Mouse (Mus musculus): ENCODE measurements at regions not wholly inside any gene's neighbourhood (a gene's known extent, or its start where the extent isn't known, plus 50 kb on each side); places are given as distances from the start of the nearest gene placed in this dataset.

DNA sequence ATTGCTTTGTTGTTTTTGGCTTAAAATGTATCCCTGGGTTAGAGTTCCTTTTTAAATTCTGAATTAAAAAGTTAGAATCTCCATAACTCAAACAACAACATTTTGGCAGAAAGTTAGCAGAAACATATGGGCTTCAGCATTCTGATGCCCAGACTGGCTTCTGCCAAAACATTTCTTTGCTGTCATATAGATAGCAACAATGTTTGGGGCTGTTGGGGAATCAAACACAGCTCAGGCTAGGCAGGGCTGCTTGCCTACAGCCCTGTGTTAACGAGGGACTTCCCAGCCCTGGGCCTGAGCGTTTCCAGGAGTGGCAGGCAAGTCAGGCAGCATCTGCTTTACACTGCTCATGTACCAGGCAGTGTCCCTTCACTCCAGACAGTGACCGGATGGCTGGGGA, 201.0 kb upstream of the Pard3b start:
- WGBS: 75% methylated on average over 3 of the region's 3 CpGs
- no peaks in the 10 kb centered on the region for H3K27me3 ChIP-seq (ENCODE audit: low read depth, poor library complexity, severe bottlenecking)
- no peaks in the 10 kb centered on the region for H3K4me1 ChIP-seq
- no peak overlapping the region for H3K4me3 ChIP-seq
- H3K9me3 ChIP-seq (replicated peaks): no peaks in the 10 kb centered on the region
- H3K36me3 ChIP-seq: no peaks in the 10 kb centered on the region
- DNase-seq (ENCODE audit: low spot score): no peak
- no peak overlapping the region for H3K27ac ChIP-seq (replicated peaks)

DNA sequence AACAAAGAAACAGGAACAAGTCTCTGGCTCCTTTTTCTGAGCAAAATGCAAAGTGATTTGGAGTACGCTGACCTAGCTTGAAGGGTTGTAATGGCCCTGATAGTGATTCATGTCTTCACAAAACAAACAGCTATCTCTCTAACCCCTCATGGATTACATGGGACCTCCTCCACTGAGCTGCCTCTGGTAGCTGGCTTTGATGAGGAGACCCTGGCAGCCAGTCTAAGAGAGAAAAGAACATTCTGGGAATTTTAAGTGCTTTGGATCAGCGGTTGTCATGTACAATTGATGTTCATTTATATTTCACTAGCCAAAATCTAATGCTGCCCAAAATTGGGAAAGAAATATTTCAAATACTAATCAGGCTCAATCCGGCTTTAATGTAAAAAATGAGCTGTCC, 177.2 kb upstream of the Pard3b start:
- DNase-seq (ENCODE audit: low spot score): no peak
- no peaks in the 10 kb centered on the region for H3K9me3 ChIP-seq (replicated peaks)
- H3K36me3 ChIP-seq: no peaks in the 10 kb centered on the region
- H3K27me3 ChIP-seq (ENCODE audit: low read depth, poor library complexity, severe bottlenecking): no peaks in the 10 kb centered on the region
- no peak overlapping the region for H3K27ac ChIP-seq (replicated peaks)
- WGBS: 91% methylated on average over 3 of the region's 3 CpGs
- H3K4me3 ChIP-seq: no peak overlapping the region
- H3K4me1 ChIP-seq: no peaks in the 10 kb centered on the region

DNA sequence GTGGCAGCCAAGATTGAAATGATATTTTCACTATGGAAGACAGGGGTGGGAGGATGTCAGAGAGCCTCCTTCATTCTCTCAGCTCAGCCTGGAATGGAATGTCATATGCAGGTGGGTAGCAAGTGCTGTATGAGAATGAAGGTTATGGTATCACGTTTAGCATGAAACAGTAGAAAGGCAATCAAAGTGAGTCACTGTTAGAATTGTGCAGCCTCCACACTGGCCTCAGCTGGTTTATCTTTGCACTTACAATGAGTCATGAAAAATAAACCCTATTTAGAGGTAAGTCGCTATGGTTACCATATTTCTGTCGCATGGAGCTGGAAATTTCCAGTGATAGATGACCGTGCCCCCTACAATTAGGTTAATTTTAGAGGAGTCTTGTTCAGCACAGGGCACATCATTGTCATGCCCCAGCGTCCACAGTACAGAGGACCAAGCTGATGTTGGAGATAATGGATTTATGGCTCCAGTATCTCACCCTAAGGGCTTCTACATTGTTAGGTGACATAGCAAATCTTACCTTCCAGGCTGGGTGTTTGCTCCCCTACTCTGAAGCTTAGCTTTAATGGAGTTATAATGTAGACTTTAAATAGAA, 167.9 kb upstream of the Pard3b start:
- Histone ChIP-seq H3K9me3 (replicated peaks) (no peaks in the 10 kb centered on the region), H3K27ac (replicated peaks) (no peak overlapping the region), H3K4me1 (no peaks in the 10 kb centered on the region), H3K36me3 (no peaks in the 10 kb centered on the region), H3K4me3 (no peak overlapping the region), H3K27me3 (ENCODE audit: low read depth, poor library complexity, severe bottlenecking) (no peaks in the 10 kb centered on the region)
- no peak for DNase-seq (ENCODE audit: low spot score)
- WGBS: 91% methylated on average over 5 of the region's 5 CpGs

DNA sequence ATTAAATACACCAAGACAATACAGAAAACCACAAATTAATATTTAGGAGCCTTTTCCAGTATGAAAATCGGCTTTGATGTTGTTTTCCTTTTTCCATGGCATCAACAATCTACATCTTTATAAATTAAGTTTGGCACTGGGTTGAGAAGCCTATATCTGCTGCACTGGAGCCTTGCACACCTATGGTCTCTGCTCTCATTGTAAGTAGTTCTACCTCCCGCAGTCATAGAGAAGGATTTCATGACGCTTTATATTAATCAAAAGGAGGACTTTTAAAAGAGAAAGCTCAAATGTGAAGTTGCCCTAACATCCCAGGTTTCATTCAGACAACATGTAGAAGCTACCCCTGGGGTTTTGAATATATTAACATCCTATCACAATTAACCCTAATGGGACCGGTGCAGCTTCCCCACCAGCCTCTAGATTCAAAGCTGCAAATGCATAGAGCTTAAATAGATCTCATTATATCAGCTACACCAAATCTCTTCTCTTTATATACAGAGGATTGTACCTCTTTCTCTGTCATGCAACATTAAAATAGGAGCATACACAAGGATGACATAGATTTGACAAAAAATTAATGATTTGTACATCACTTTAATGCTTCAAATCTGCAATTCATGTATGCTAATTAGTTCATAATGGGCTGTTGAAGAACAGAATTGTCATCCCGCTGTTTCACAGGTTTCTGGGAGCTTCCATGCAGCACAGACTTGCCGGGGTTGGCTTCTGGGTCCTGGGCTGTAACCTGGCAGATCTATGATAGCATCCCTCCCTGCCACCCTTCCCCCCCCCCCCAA, 166.6 kb upstream of the Pard3b start:
- H3K27ac ChIP-seq (replicated peaks): no peak overlapping the region
- H3K9me3 ChIP-seq (replicated peaks): no peaks in the 10 kb centered on the region
- H3K27me3 ChIP-seq (ENCODE audit: low read depth, poor library complexity, severe bottlenecking): no peaks in the 10 kb centered on the region
- WGBS: 86% methylated on average over 6 of the region's 6 CpGs
- no peak for DNase-seq (ENCODE audit: low spot score)
- no peaks in the 10 kb centered on the region for H3K4me1 ChIP-seq
- H3K36me3 ChIP-seq: no peaks in the 10 kb centered on the region
- no peak overlapping the region for H3K4me3 ChIP-seq

DNA sequence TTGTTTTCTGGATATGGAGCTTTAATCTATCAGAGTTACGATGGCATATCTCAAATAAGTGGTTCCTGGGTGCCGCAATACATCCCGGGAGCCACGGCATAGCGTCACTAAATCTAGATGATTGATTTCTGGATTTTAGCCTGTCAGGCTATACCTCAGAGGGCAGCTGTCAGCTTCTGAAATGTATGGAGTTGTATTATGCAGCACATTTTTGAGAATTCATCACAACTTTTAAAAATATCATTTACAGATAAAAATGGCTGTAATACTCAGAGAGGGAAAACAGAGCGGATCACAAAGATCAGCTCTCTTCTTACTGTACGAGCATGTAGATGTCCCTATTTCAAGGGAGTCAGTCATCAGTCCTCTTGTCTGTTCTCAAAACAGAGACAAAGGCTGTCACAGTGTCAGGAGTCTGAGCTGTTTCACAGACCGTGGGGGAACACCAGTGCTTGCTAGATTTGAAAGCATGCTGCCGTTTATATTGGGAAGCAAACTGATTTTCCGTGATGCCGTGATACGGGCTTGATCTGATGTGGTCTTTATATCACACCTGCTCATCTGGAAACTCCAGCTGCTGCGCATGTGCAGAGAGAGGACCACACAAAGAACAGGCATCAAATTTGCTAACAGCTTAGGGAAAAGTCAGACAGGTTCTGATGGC, 165.9 kb upstream of the Pard3b start:
- Histone ChIP-seq H3K36me3 (no peaks in the 10 kb centered on the region), H3K4me3 (no peak overlapping the region), H3K27me3 (ENCODE audit: low read depth, poor library complexity, severe bottlenecking) (no peaks in the 10 kb centered on the region), H3K27ac (replicated peaks) (no peak overlapping the region), H3K4me1 (no peaks in the 10 kb centered on the region), H3K9me3 (replicated peaks) (no peaks in the 10 kb centered on the region)
- WGBS: 91% methylated on average over 13 of the region's 13 CpGs
- no peak for DNase-seq (ENCODE audit: low spot score)

DNA sequence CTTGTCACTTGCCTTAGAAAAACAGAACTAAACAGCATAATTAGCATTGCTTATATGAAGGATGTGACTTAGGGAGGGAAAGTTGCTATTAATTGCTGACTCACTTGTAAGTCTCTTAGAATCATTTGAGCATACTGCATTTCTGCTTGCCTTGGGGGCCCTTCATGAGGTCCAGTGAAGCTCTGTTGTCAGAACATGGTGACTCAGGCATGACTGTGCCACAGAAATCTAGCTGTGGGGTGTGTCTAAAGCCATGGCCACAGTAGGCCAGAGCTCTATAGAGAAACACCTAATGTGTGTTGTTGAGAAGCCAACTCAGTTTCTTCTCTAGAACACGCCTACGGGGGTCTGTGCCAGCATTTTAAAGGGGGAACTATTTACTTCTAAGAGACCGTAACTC, 153.2 kb upstream of the Pard3b start:
- 89% methylated on average over 3 of the region's 3 CpGs for WGBS
- Histone ChIP-seq H3K4me1 (no peaks in the 10 kb centered on the region), H3K4me3 (no peak overlapping the region), H3K9me3 (replicated peaks) (no peaks in the 10 kb centered on the region; the same call in 1 of the 2 replicates), H3K36me3 (no peaks in the 10 kb centered on the region), H3K27ac (replicated peaks) (no peak overlapping the region), H3K27me3 (ENCODE audit: low read depth, poor library complexity, severe bottlenecking) (no peaks in the 10 kb centered on the region)
- DNase-seq (ENCODE audit: low spot score): no peak

DNA sequence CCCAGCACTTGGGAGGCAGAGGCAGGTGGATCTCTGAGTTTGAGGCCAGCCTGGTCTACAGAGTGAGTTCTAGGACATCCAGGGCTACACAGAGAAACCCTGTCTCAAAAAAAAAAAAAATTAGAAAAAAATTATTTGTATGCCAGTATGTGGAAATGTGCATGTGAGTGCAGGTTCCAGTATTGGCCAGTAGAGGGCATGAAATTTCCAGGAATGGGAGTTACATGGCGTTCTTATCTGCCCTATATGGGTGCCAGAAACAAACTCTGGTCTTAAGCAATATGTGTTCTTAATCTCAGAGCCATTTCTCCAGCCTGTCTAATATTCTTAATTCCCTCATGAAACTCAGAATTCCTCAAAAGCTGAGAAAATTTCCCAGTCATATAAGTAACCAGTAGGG, 113.7 kb upstream of the Pard3b start:
- H3K36me3 ChIP-seq: no peaks in the 10 kb centered on the region
- no peaks in the 10 kb centered on the region for H3K9me3 ChIP-seq (replicated peaks)
- no peaks in the 10 kb centered on the region for H3K27me3 ChIP-seq (ENCODE audit: low read depth, poor library complexity, severe bottlenecking)
- no peak for DNase-seq (ENCODE audit: low spot score)
- WGBS: 84% methylated on average over 1 of the region's 1 CpGs
- no peak overlapping the region for H3K27ac ChIP-seq (replicated peaks)
- peaks cover 4% of the 10 kb centered on the region for H3K4me1 ChIP-seq
- H3K4me3 ChIP-seq: no peak overlapping the region

DNA sequence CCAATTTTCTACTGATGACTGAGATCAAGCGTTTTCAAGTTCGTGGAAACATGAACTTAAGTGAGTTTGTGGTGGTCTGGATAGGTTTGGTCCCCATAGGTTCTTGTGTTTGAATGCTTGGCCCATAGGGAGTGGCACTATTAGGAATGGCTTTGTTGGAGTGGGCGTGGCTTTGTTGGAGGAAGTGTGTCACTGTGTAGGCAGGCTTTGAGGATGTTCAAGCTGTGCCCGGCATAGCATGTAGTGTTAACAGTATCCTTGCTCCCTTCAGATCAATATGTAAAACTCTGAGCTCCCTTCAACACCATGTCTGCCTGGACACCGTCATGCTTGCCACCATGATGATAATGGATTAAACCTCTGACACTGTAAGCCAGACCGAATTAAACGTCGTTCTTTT, 112.7 kb upstream of the Pard3b start:
- 91% methylated on average over 8 of the region's 8 CpGs for WGBS
- Histone ChIP-seq H3K36me3 (no peaks in the 10 kb centered on the region), H3K9me3 (replicated peaks) (no peaks in the 10 kb centered on the region), H3K27ac (replicated peaks) (no peak overlapping the region), H3K27me3 (ENCODE audit: low read depth, poor library complexity, severe bottlenecking) (no peaks in the 10 kb centered on the region), H3K4me1 (peaks cover 12% of the 10 kb centered on the region), H3K4me3 (no peak overlapping the region)
- DNase-seq (ENCODE audit: low spot score): no peak

DNA sequence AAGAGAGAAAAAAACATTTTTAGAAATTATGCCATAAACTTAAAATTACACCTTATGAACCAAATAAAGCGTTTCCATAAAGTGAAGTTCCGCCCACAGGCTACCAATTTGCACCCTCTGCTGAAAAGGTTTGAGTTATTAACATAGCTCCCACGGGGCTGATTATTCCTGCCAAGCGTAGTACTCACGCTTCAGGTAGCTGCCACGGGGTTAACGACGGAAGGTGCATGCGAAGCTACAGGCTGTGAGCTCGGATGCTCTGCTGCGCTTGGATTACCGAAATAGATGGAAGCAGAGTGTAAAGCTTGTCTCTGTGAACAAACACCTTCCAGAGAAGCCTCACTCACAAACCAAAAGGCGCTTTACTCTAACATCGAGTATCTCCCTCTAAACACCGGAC, 109.9 kb upstream of the Pard3b start:
- WGBS: 92% methylated on average over 15 of the region's 15 CpGs
- no peak for DNase-seq (ENCODE audit: low spot score)
- peak overlapping the region; percentile 6; the same call in 1 of the 2 replicates for H3K27ac ChIP-seq (replicated peaks)

DNA sequence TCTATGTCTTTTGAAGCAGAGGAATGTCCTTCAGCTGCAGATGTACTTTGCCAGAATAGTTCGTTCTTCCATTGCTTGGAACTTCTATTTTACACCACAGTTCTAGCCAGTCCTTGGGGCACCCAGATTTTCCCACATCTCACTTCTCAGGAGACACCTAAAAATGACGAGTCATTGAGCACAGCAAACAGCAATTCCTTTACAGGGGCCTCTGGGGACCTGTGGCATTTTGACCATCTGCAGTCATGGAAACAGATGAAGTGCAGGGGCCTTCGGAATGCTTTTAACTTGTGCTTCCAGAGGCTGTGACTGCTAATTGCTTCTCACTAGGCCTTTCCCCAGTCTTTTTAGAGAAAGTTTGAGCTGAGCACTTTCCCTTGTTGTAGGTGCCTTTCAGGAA, 108.5 kb upstream of the Pard3b start:
- DNase-seq (ENCODE audit: low spot score): peak; percentile 32
- peaks cover 22% of the 10 kb centered on the region for H3K4me1 ChIP-seq
- H3K27me3 ChIP-seq (ENCODE audit: low read depth, poor library complexity, severe bottlenecking): no peaks in the 10 kb centered on the region
- H3K4me3 ChIP-seq: no peak overlapping the region
- no peaks in the 10 kb centered on the region for H3K9me3 ChIP-seq (replicated peaks)
- WGBS: 35% methylated on average over 3 of the region's 3 CpGs
- H3K27ac ChIP-seq (replicated peaks): peak overlapping the region; percentile 52; the same call in 1 of the 2 replicates
- H3K36me3 ChIP-seq: no peaks in the 10 kb centered on the region

More for the DNA sequence above, 109.9 kb upstream of the Pard3b start:
- no peaks in the 10 kb centered on the region for H3K27me3 ChIP-seq (ENCODE audit: low read depth, poor library complexity, severe bottlenecking)
- peaks cover 22% of the 10 kb centered on the region for H3K4me1 ChIP-seq
- H3K4me3 ChIP-seq: no peak overlapping the region
- H3K36me3 ChIP-seq: no peaks in the 10 kb centered on the region
- no peaks in the 10 kb centered on the region for H3K9me3 ChIP-seq (replicated peaks)

DNA sequence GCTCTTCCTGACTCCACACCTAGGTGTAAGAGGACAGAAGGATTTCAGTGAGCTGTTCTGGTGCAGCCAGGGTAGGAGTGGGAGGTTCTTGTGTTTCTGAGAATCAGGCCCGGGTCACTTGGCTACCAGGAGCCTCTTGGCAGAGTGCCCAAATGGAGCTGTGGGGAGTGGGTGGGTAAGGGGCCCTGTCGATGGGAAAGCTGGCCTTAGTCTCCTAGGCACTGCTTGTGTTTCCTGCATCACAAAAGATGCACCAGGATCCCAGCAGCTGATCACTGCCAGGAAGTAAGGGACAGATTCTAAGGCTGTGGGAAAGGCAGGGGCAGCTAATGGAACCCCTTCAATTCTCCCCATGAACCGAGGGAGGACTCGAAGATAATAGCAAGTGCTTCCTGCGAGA, 107.1 kb upstream of the Pard3b start:
- DNase-seq (ENCODE audit: low spot score): no peak

DNA sequence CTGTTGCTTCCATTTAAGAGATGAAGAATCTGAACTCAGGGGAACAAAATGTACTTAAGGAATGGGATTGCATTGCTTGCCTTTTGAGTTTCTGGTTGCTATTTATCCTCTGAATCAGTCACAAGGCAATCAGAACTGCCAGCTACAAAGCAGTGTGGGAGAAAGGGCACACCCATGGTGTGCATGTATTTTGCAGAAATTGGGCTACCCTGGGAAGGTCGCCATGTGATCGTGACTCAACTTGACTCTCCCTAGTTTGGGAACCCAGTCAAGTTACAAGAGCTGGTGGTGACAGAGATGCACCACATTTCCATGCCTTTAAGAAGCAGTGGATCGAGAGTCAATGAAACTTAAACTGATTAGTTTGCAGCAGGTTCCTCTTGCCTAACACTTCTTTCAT, 98.5 kb upstream of the Pard3b start:
- DNase-seq (ENCODE audit: low spot score): no peak
- Histone ChIP-seq H3K36me3 (no peaks in the 10 kb centered on the region), H3K27me3 (ENCODE audit: low read depth, poor library complexity, severe bottlenecking) (no peaks in the 10 kb centered on the region), H3K9me3 (replicated peaks) (no peaks in the 10 kb centered on the region), H3K27ac (replicated peaks) (no peak overlapping the region), H3K4me1 (no peaks in the 10 kb centered on the region), H3K4me3 (no peak overlapping the region)
- 82% methylated on average over 3 of the region's 3 CpGs for WGBS

More for the DNA sequence above, 107.1 kb upstream of the Pard3b start:
- Histone ChIP-seq H3K27ac (replicated peaks) (peak overlapping the region; percentile 63; the same call in 1 of the 2 replicates), H3K4me1 (peaks cover 22% of the 10 kb centered on the region), H3K27me3 (ENCODE audit: low read depth, poor library complexity, severe bottlenecking) (no peaks in the 10 kb centered on the region), H3K9me3 (replicated peaks) (no peaks in the 10 kb centered on the region), H3K4me3 (no peak overlapping the region), H3K36me3 (no peaks in the 10 kb centered on the region)
- 49% methylated on average over 5 of the region's 5 CpGs for WGBS

DNA sequence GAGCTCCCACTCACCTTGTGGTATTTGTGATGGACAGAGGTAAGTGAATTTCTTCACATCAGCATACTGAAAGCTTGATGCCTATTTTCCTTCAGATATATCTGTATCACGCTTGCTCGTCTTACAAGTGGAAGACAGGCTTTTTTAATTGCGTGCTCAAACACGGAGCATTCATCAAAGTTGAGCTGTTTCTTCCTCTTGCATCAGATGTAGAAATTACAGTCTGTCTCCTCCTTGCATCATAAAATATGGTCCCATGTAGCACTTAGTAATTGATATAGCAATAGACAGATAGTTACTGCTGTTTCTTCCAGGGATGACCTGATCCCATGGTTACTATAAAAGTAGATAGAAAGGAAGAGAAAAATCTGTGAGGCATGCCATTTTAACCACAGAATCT, 97.5 kb upstream of the Pard3b start:
- Histone ChIP-seq H3K27me3 (ENCODE audit: low read depth, poor library complexity, severe bottlenecking) (no peaks in the 10 kb centered on the region), H3K9me3 (replicated peaks) (no peaks in the 10 kb centered on the region), H3K27ac (replicated peaks) (no peak overlapping the region), H3K4me3 (no peak overlapping the region), H3K4me1 (no peaks in the 10 kb centered on the region), H3K36me3 (no peaks in the 10 kb centered on the region)
- WGBS: 94% methylated on average over 4 of the region's 4 CpGs
- DNase-seq (ENCODE audit: low spot score): no peak
